Mouse (Mus musculus): ENCODE data around the gene Them7.

Gene Them7

DNA sequence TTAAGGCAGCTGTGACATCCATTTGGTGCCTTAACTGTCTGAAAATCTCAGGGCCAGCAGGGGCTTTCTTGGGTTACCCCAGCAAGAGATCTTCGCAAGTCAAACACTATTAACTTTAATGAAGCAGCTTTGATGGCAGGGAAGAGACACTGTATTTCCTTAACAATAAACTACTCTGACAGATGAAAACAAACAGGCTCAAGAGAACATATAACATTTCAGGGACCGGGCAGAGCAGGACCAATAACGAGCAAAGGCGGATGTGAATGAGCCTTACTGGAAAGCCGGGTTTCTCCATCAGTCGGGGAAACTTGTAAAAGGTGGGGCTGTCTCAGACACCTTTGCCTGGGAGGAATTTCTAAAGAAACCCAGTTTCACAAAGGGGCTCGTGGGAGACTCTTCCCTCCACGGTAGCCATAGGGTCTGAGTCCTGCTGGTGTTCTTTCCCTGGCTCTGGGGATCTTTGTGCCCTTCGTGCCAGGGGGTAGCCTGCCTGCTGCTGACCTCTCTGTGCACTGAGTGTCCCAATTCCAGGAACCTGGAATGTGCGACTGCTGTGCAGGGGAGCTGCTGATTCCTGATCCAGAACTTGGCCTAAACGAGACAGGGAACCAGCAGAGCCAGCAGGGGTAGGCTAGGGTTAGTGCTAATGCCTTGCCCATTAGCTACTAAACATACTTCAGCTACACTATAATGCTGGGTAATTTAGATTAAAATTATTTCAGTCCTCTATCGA lies 11.4 kb downstream of the Them7 start:
- no peak for DNase-seq (ENCODE audit: low spot score)

DNA sequence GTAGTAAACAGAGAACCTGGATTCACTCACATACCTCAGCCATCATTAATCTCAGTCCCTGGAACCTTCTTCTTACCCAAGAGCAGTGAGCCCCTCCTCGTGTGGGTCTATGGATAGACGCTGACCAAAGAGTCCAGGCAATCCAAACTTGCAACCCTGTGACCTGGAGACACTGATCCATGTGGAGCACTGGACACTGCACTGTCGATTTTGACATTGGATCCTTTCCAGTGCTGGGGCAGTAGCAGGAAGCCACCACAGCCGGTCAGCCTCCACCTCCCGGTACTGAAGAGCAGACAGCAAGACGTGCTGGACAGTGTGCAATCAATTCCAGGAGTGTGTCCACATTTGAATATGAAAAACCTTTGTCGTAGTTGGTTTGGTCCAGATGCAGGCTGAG lies 13.3 kb downstream of the Them7 start:
- DNase-seq (ENCODE audit: low spot score), result no peak

DNA sequence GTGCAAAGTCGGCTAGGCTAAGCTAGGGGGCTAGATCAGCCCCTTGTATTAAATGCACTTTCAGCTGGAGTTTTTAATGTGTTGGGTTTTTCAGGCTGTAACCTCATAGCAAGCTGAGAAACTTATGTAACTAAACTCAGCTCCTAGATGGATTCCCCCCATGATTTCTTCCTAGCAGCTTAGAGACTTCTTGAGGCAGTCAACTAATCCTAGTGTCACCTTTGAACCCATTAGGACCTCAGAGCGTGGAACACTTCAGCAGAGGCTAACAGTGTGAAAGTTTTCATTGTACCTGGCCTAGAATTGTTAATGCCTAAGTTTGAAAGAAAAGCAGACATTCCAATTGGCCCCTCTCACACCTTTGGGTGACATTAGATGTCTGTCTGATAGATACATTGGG lies 13.7 kb downstream of the Them7 start:
- no peak for DNase-seq (ENCODE audit: low spot score)

DNA sequence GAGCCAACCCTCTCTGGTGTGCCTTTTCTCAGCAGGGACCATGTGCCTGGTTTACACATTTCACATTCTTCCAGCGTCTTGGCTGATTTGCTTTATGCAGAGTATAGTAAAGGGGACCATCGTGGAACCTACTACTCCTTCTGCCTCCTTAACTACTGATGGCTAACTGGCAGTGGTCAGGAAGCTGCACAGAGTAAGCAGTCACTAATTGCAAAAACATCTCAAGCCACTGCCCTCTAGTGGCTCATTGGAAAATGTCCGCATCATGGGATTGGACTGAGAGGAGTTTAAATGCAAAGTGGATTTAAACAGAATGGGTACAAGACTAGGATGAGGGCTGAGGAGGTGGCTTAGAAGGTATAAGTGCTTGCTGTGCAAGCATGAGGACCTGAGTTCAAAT lies 14.7 kb downstream of the Them7 start:
- no peak for DNase-seq (ENCODE audit: low spot score)

DNA sequence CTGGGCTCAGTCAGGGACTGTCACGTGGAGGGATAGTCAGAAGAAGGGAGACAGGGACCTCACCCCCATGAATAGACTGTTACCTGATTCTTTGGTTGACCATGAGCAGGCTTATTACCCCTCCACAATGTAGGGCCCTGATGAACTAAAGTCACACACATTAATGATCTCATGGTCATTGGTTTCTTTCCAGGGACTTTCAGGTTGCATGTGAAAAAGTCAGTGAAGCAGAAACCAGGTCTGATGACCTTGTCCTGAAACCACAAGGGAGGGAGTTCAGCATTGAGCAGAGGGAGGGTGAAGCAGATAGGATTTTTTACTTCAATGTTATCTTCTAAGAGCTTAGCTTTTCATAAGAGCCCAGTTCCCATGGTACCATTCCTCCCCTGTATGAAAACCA lies 16.5 kb downstream of the Them7 start:
- DNase-seq (ENCODE audit: low spot score), result no peak

DNA sequence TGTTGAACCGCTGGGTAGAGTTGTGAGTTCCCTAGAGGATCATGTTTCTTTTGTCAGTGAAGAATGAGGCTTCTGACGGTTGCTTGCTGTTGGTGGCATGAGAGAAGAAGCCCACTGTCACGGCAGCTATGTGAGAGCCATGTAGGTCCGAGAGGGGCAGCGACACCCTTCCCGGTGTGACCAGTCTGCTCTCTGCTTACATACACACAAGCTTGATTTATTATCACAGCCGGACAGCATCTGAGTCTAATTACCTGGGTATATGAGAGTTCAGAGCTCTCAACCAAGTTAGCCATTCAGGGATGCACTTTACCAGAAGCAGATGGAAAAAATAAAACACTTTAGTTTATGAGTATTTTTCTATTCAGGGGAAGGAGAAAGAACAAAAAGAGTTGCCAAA lies 18.8 kb downstream of the Them7 start:
- no peak for DNase-seq (ENCODE audit: low spot score)

DNA sequence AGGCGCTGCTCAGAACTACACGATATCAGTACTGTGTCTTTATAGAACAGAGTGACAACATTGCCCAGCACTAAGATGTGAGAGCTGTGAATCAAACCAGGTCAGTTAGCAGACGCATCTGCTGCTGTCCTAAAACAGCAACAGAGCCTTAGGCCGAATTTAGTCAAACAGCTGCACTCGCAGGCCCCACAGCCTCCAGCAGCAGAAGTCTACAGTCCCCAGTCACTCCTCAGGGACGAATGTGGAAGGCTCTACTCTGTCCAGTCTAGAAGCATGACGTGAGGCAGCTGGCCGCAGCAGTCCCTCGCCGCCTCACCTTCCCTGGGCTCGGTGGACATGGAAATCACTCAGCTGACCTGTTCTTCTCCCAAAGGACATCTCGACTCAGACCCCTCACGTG lies 20.6 kb downstream of the Them7 start:
- DNase-seq (ENCODE audit: low spot score), result no peak

DNA sequence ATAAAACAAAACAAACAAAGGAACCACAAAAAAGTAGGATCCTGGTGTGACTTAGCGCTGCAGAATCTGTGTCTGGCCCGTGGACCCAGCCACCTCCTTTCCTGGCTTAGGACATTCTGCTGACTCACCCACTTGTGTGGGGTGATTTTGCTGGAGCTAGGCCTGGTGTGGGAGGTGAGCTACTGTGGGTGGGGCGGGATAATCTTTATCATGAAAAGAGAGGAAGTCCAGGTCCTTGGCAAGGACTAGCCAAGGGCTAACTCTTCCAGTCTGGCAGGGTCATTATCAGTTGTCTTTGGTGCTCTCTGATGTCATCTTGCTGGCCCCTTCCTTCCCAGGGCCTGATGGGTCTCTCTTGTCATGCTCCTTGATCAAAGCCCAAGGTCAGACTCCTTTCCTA lies 27.9 kb downstream of the Them7 start:
- no peak for DNase-seq (ENCODE audit: low spot score)

DNA sequence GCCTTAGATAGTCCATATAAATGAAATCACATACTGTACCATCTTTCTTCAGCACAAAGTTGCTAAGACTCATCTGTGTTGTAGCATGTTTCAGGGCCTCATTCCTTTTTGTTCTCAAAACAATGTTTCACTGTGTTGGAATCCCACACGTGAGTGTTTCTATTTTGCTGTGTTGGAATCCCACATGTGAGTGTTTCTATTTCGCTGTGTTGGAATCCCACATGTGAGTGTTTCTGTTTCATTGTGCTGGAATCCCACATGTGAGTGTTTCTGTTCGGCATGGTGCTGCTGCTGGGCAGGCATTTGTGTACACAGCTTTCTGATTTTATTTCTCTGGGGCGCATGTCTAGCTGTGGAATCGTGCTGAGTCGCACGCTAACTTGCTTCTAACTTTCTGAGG lies 28.7 kb downstream of the Them7 start:
- DNase-seq (ENCODE audit: low spot score), result no peak

DNA sequence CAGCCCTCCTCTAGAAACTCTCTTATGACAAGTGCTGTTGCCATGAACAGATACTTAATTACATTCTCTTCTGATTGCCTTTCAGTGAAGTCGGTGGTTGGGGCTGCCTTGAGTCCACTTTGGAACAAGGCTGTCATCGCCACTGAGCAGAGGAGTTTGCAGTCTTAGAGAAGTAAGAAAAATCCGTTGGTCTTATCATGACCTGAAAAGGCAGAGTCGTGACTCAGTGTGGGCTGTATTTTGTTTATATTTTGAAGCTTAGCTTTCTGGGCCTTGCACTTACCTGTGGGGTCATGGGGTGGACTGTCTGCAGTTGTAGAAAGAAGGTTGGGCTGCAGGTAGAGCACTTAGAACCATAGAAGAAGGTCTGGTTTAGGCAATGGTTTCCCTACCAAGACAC lies 31.3 kb downstream of the Them7 start:
- no peak for DNase-seq (ENCODE audit: low spot score)

DNA sequence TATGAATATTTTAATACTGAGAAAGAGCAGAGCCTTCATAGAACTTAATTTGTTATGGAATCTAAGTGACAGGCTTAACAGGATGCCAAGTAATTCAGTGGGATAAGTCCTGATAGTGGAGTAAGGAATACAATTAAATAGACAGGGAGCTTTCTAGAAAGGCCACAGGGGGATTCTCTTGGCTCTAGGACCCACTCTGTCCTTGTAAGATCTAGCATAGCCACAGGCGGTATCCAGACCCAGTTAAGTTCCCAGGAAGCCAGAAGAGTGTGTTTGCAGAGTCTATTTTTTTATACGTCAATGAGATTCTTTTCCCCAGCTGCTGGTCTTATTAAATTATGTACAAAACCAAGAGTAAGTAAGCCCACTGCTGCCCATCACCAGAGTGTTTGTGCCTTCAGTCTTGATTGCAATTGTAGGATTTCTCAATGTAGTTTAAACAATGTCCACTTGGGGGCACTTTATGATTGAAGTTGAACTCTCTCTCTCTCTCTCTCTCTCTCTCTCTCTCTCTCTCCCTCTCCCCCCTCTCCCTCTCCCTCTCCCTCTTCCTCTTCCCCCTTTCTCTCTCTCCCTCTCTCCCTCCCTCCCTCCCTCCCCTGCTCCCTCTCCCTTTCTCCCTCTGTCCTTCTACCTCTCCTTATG lies 32.4 kb downstream of the Them7 start:
- no peak for DNase-seq (ENCODE audit: low spot score)

DNA sequence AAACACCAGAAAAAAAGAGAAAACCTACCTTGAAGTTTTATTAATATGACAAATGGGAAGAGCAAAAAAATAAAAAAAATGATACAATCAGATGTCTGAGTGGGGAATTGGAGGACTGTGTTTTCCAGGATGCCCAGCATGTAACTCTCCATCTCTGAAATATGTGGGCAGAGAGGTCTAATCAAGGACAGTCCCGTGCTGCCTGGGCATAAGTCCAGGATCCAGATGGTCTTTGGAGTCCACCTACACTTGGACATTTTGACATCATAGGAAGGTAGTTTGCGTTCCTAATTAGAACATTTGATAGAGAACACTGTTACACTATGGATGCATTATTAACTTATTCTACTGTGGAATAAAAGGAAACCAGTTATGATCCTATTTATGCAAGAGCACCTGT lies 33.3 kb downstream of the Them7 start:
- DNase-seq (ENCODE audit: low spot score), result no peak

DNA sequence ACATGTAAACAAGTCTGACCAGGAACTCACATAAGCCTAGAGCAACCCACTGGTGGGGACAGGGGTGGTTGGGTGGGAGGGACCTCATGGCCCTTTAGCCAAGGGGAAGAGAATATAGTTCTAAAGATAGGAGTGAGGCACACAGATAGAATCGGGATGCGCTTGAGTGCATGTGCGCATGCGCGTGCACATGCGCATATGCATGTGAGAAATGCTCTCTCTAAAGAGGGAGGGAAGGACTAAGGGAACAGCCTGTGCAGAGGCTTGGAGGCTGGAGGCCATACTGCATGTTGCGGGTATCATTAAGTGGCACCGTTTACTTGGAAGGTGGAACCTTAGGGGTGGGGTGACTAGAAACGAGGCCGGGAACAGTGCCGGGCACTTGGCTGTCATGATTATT lies 37.2 kb downstream of the Them7 start:
- DNase-seq (ENCODE audit: low spot score), result no peak

DNA sequence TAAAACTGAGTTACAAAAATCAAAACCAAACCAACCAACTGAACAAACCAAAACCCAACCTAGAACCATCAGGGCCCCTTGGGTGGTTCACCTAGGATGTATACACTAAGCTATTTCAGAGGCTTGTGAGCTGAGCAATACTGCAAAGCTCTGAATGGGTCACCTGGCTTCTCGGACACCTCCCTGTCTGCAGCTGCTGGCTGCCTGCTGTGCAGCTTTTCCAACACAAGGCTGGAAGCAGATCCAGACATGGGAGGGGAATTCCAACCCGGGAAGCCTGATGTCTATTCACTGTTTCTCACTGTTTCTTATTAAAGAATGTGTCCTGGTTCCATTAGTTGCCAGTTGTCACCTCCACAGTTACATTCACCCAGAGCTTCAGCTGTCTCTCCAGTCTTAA lies 39.1 kb downstream of the Them7 start:
- no peak for DNase-seq (ENCODE audit: low spot score)

DNA sequence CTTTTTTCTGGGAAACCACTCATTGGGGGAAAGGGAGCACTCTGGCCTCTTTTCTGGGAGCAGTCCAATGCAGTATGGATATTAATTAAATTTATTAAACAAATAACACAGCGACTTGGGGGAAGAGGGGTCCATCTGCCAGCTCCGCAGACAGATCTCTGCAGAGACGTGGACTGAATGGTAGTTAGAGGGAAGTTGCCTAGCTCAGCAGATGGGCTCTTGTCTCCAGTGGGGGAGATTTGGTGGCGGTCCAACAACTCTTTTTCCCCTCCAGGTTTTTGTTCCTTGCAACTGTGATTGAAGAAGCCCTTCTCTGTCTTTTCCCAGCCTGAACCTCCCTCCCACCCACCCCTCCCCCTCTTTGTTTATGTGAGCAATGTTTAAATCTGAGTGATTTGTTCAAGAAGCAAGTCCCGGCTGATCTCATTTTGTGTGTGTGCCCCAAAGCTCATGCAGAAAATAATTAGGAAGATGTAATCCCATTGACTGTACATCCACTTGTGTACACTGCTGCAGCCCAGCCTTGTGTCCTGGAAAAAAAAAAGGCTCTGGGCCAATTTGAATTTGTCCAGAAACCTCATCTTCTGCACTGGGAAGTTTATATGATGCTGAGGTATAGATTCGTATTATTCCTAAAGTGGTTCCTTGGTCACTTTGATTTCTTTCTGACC lies 58.4 kb downstream of the Them7 start:
- DNase-seq (ENCODE audit: low spot score), result no peak

DNA sequence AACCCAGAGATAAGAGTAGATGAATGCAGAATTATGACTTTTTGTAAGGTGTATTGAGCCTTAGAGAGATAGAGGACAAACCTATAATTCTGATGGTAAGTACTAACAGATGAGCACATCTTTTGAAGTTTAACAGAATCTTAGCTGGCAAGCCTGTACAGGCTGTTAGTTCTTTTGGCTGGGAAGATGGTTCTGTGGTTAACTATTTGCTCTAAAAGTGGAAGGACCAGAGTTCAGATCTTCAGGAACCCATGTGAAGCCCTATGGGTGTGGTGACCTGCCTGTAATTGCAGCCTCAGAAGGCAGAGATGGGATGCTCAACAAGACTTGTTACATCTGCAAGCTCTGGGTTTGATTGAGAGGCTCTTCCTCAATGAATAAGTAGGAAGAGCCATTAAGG lies 59.7 kb downstream of the Them7 start:
- DNase-seq (ENCODE audit: low spot score), result no peak

DNA sequence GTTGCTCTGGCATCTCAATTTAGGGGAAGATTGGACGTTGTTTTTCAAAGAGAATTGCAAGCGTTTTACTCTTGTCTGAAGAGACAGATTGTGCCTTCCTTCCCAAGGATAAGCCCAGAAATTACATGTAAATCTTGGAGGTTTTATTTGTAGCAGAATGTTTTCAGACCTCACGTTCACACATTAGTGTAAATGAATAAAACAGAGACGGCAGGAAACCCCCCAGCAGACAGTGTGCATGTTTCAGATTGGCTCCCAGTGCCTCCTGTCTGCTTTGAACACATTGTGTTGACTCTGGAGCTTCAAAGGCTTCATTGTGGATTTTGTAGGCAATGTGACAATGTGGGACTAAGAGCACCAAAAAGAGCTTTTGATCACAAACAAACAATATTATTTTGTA lies 60.7 kb downstream of the Them7 start:
- DNase-seq (ENCODE audit: low spot score), result no peak

DNA sequence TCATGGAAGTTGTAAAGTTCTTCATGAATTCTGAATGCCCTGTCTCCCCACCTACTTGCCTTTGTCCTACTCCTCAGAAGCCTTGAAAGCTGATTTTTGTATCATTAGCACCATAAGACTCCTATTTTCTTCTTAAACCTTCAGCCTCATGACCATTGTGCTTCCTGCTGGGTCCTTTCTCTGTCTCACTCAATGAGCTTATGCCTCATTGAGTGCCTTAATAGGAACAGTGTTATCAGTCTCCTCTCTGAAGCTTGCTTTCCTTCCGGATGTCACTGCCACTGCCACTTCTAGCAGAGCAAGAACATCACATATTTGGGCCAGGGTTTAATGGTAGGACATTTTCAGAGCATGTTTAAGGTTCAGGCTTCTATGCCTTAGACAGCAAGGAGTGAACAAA lies 71.7 kb downstream of the Them7 start:
- DNase-seq (ENCODE audit: low spot score), result no peak

DNA sequence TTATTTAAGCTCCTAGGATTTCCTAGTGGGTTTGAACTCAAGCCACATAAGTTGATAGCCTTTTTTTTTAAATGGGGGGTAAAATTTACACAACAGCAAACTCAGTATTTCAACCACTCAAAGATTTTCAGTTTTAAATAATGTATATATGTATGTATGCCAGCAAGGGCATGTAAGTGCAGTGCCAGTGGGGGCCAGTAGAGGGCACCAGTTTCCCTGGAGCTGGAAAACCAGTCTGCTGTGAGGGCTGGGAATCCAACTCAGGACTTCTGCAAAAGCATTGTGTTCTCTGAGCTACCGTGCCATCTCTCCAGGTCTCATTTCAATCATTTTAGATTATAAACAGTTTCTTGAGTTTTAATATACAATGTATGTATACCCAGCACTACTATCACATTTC lies 74.8 kb downstream of the Them7 start:
- no peak for DNase-seq (ENCODE audit: low spot score)

DNA sequence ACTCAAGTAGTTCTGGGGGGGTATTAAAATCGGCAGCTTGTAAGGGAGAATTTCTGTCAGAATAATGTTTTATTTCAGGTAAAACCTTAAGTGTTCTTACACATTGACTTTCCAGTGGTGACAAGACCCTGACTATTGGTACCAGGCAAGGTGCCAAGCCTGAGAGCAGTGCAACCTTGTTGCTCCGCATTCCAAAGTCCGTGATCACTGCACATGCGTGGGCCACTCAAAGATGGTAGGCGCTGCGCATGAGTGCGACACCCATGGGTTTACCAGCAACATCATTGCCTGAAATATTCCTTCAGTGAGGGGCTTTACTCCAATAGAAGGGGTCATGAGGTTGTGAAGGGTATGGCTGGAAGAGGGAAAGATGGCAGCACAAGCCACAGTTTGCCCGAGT lies 77.0 kb downstream of the Them7 start:
- no peak for DNase-seq (ENCODE audit: low spot score)

DNA sequence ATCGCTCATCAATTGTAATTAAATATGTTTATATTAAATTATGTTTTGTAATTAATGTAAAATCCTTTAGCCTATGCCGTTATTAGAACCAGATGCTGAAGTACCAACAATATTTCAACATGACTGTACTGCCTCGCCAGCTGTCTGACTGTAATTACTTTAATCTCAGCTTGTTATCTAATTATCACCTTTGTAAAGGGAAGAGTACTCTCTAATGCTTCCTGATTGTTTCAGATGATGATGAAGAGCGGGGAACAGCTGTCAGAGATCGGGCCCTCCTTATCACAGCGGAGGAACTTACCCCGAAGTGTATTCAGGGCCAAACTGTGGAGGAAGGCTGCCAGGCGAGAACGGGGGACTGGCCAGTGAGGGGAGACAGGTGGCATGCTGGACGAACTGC lies 77.4 kb downstream of the Them7 start:
- no peak for DNase-seq (ENCODE audit: low spot score)

DNA sequence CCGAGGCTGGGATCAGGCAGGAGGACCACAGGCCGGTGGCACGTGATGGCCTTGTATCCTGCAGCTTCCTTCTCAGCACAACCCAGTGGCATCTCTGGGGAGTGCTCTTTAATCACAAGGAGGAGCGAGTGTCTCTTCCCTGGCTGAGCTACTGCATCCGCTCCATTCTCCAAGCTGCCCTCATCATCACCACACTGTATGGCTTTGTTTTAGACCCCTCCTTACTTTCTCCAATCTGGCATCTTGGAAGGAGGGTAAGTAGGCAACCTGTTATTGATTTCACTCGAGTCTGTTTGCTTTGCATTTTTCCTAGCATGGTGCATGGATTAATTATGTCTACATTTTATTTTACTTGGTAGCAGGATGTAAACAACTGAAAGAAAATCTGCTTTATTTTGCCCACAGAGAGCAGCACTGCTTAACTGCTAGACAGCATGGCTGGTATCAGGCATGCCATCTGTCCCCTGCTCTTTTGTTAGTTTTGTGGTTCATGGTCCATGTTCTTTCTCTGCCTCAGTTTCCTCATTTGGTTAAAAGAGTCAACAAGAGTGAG lies 79.9 kb downstream of the Them7 start:
- no peak for DNase-seq (ENCODE audit: low spot score)

DNA sequence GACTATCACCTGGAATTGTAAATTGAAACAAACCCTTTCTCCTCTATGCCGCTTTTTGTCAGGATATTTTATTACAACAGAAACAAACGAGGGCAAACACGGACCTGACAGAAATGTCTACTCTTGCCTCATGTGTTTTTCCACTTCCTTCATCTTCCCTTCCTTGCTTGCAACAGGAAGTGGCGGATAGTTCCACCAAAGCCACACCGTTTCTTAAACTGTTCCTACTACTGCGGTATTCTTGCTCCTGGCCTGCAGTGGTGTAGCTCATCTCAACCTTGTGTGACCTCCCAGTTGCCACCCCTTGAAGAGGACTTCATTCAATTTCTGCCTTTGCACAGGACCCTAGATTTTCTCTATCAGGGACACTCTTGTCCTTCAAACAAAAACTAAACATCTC lies 81.8 kb downstream of the Them7 start:
- no peak for DNase-seq (ENCODE audit: low spot score)

All from urinary bladder, postnatal 10 days (tissue).